Mouse (Mus musculus): ENCODE results near the gene Prdm1. TPM values are rescaled to one million over a fixed set of nuclear protein-coding genes. Genes with fewer than 3 reads are reported as not detected.
A peak's percentile ranks its signal among the peaks of the same experiment; 100 is the strongest.

The Prdm1 gene
- polyA plus RNA-seq, 1 experiment from 2014 or later, result 2.0 TPM

GRCm38 (mm10) chr10:44479286-44479685, 49.0 kb downstream of the Prdm1 start:
- ATAC-seq (ENCODE audit: low FRiP score, low TSS enrichment), result no peak
- Histone ChIP-seq H3K4me2 (replicated peaks; ENCODE audit: low read depth, low read length) (no peak overlapping the region), H3K9me3 (ENCODE audit: control insufficient read depth, low read length) (no peaks in the 10 kb centered on the region), H3K36me3 (ENCODE audit: control insufficient read depth, insufficient read depth, low read length) (no peaks in the 10 kb centered on the region), H3K27ac (ENCODE audit: low read depth, low read length) (no peak overlapping the region), H3K27me3 (ENCODE audit: control insufficient read depth, insufficient read depth, low read length) (no peaks in the 10 kb centered on the region), H3K9ac (ENCODE audit: low read depth, low read length) (no peak overlapping the region), H3K4me3 (ENCODE audit: low read length) (no peak overlapping the region), H3K4me1 (ENCODE audit: control insufficient read depth, insufficient read depth, low read length) (no peaks in the 10 kb centered on the region)
- 11% methylated on average over 6 of the region's 6 CpGs for WGBS

GRCm38 (mm10) chr10:44478091-44478490, 50.2 kb downstream of the Prdm1 start:
- no peak overlapping the region for H3K4me2 ChIP-seq (replicated peaks; ENCODE audit: low read depth, low read length)
- H3K4me3 ChIP-seq (ENCODE audit: low read length), result no peak overlapping the region
- peaks cover 3% of the 10 kb centered on the region; the same call in 1 of the 2 replicates for H3K27me3 ChIP-seq (ENCODE audit: control insufficient read depth, insufficient read depth, low read length)
- no peaks in the 10 kb centered on the region for H3K4me1 ChIP-seq (ENCODE audit: control insufficient read depth, insufficient read depth, low read length)
- H3K27ac ChIP-seq (ENCODE audit: low read depth, low read length), result no peak overlapping the region
- ATAC-seq (ENCODE audit: low FRiP score, low TSS enrichment), result no peak
- no peaks in the 10 kb centered on the region for H3K36me3 ChIP-seq (ENCODE audit: control insufficient read depth, insufficient read depth, low read length)
- H3K9me3 ChIP-seq (ENCODE audit: control insufficient read depth, low read length), result no peaks in the 10 kb centered on the region
- 55% methylated on average over 5 of the region's 5 CpGs for WGBS
- no peak overlapping the region for H3K9ac ChIP-seq (ENCODE audit: low read depth, low read length)

DNA sequence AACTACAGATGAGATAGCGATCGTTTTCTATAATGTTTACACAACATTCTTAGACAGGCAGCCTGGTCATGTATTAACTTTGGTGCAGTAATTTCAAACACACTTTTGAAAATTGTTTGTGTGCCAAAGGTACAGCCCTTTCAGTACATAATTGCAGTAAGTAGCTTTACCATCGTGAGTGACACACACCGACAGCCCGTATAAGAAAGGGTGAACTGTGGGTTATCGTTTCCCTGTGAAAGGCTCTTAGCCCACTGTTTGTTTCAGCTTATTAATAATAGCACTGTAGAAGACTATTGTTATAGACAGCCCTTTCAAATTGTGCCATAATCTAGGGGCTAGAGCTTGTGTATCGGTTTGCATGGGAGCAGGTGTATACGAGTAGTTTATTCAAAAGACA, 51.1 kb downstream of the Prdm1 start:
- H3K27ac ChIP-seq (ENCODE audit: low read depth, low read length), result no peak overlapping the region
- WGBS, result 77% methylated on average over 8 of the region's 8 CpGs
- peaks cover 3% of the 10 kb centered on the region; the same call in 1 of the 2 replicates for H3K27me3 ChIP-seq (ENCODE audit: control insufficient read depth, insufficient read depth, low read length)
- H3K4me2 ChIP-seq (replicated peaks; ENCODE audit: low read depth, low read length), result no peak overlapping the region
- no peaks in the 10 kb centered on the region for H3K36me3 ChIP-seq (ENCODE audit: control insufficient read depth, insufficient read depth, low read length)
- H3K4me1 ChIP-seq (ENCODE audit: control insufficient read depth, insufficient read depth, low read length), result no peaks in the 10 kb centered on the region
- no peak for ATAC-seq (ENCODE audit: low FRiP score, low TSS enrichment)
- no peak overlapping the region for H3K4me3 ChIP-seq (ENCODE audit: low read length)
- no peak overlapping the region for H3K9ac ChIP-seq (ENCODE audit: low read depth, low read length)
- H3K9me3 ChIP-seq (ENCODE audit: control insufficient read depth, low read length), result no peaks in the 10 kb centered on the region

DNA sequence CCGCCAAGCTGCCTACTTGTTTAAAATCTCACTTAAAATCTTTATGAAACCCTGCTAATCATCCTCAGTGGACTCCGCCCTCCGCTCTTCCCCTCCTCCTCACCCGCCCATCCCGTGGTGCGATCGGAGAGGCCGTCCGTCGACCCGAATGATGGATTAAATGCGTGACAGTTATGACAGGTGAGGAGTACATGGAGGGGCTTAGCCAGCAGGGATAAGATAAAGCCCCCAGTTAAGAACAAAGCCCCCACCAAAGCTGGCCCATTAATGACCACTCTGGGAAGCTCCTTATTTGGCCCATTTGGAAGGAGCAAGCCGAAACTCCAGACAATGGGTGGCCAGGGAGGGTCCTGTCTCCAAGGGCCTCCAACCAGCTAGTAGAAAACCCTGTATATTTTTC, 51.8 kb downstream of the Prdm1 start:
- H3K4me2 ChIP-seq (replicated peaks; ENCODE audit: low read depth, low read length), result no peak overlapping the region
- no peak for ATAC-seq (ENCODE audit: low FRiP score, low TSS enrichment)
- peaks cover 3% of the 10 kb centered on the region; the same call in 1 of the 2 replicates for H3K27me3 ChIP-seq (ENCODE audit: control insufficient read depth, insufficient read depth, low read length)
- no peaks in the 10 kb centered on the region for H3K4me1 ChIP-seq (ENCODE audit: control insufficient read depth, insufficient read depth, low read length)
- WGBS, result 79% methylated on average over 13 of the region's 13 CpGs
- no peaks in the 10 kb centered on the region for H3K9me3 ChIP-seq (ENCODE audit: control insufficient read depth, low read length)
- H3K9ac ChIP-seq (ENCODE audit: low read depth, low read length), result no peak overlapping the region
- no peak overlapping the region for H3K4me3 ChIP-seq (ENCODE audit: low read length)
- H3K36me3 ChIP-seq (ENCODE audit: control insufficient read depth, insufficient read depth, low read length), result no peaks in the 10 kb centered on the region
- no peak overlapping the region for H3K27ac ChIP-seq (ENCODE audit: low read depth, low read length)

- Histone ChIP-seq H3K27me3 (ENCODE audit: control insufficient read depth, insufficient read depth, low read length) (peaks cover 3% of the 10 kb centered on the region; the same call in 1 of the 2 replicates), H3K4me3 (ENCODE audit: low read length) (no peak overlapping the region), H3K36me3 (ENCODE audit: control insufficient read depth, insufficient read depth, low read length) (no peaks in the 10 kb centered on the region), H3K9me3 (ENCODE audit: control insufficient read depth, low read length) (no peaks in the 10 kb centered on the region), H3K9ac (ENCODE audit: low read depth, low read length) (no peak overlapping the region), H3K4me2 (replicated peaks; ENCODE audit: low read depth, low read length) (no peak overlapping the region), H3K27ac (ENCODE audit: low read depth, low read length) (no peak overlapping the region), H3K4me1 (ENCODE audit: control insufficient read depth, insufficient read depth, low read length) (no peaks in the 10 kb centered on the region)
- no peak for ATAC-seq (ENCODE audit: low FRiP score, low TSS enrichment)
- 90% methylated on average over 3 of the region's 3 CpGs for WGBS
Observed at GRCm38 (mm10) chr10:44475376-44475775, 52.9 kb downstream of the Prdm1 start.

DNA sequence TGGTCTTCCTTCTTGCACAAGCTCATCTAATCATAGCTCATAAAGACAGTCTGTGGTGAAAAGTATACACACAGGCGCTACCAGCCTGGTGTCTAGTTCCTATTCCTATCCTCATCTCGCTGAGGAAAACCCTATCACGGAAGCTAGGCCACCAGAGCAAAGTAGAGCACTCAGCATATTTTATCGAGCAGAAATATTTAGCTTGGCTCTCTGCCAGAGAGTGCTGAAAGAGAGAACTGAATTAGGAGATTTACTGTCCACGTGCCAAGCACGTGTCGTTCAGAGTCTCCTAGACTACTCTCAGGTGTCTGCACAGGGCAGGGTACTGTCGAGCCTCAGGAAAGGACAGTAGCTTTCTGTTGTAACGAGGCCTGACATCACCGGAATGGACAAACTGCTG, 54.0 kb downstream of the Prdm1 start:
- peak; percentile 87 for ATAC-seq (ENCODE audit: low FRiP score, low TSS enrichment)
- H3K9ac ChIP-seq (ENCODE audit: low read depth, low read length), result no peak overlapping the region
- H3K27ac ChIP-seq (ENCODE audit: low read depth, low read length), result no peak overlapping the region
- no peak overlapping the region; the same call in 1 of the 2 replicates for H3K4me2 ChIP-seq (replicated peaks; ENCODE audit: low read depth, low read length)
- H3K4me3 ChIP-seq (ENCODE audit: low read length), result no peak overlapping the region
- H3K27me3 ChIP-seq (ENCODE audit: control insufficient read depth, insufficient read depth, low read length), result peaks cover 6% of the 10 kb centered on the region
- H3K4me1 ChIP-seq (ENCODE audit: control insufficient read depth, insufficient read depth, low read length), result no peaks in the 10 kb centered on the region
- 17% methylated on average over 10 of the region's 10 CpGs for WGBS
- no peaks in the 10 kb centered on the region for H3K9me3 ChIP-seq (ENCODE audit: control insufficient read depth, low read length)
- no peaks in the 10 kb centered on the region for H3K36me3 ChIP-seq (ENCODE audit: control insufficient read depth, insufficient read depth, low read length)

DNA sequence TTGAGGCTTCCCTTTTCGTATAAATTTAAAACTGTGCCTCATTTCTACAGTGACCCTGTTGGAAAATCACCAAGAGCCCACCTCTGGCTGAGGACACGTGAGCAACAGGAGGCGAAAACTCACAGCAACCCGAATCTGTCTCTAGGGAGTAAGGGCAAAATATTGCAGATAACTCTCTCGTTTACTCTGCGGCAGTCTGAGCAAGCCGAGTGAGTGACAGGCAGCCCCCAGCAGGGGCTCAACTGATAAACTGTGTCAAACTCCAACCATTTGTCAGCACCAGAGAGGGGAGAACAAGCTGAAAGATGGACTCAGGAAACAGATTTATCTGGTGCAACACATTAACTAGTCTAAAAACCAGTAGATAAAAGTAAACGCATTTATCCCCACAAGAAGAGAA, 62.7 kb downstream of the Prdm1 start:
- H3K4me2 ChIP-seq (replicated peaks; ENCODE audit: low read depth, low read length), result no peak overlapping the region
- 20% methylated on average over 8 of the region's 8 CpGs for WGBS
- no peaks in the 10 kb centered on the region for H3K4me1 ChIP-seq (ENCODE audit: control insufficient read depth, insufficient read depth, low read length)
- H3K9me3 ChIP-seq (ENCODE audit: control insufficient read depth, low read length), result no peaks in the 10 kb centered on the region
- no peak overlapping the region for H3K4me3 ChIP-seq (ENCODE audit: low read length)
- peaks cover 35% of the 10 kb centered on the region for H3K27me3 ChIP-seq (ENCODE audit: control insufficient read depth, insufficient read depth, low read length)
- H3K27ac ChIP-seq (ENCODE audit: low read depth, low read length), result no peak overlapping the region
- no peaks in the 10 kb centered on the region for H3K36me3 ChIP-seq (ENCODE audit: control insufficient read depth, insufficient read depth, low read length)
- no peak for ATAC-seq (ENCODE audit: low FRiP score, low TSS enrichment)
- H3K9ac ChIP-seq (ENCODE audit: low read depth, low read length), result no peak overlapping the region

- Histone ChIP-seq H3K4me1 (ENCODE audit: control insufficient read depth, insufficient read depth, low read length) (no peaks in the 10 kb centered on the region), H3K9me3 (ENCODE audit: control insufficient read depth, low read length) (no peaks in the 10 kb centered on the region), H3K27ac (ENCODE audit: low read depth, low read length) (no peak overlapping the region), H3K36me3 (ENCODE audit: control insufficient read depth, insufficient read depth, low read length) (no peaks in the 10 kb centered on the region), H3K9ac (ENCODE audit: low read depth, low read length) (no peak overlapping the region), H3K4me2 (replicated peaks; ENCODE audit: low read depth, low read length) (no peak overlapping the region), H3K4me3 (ENCODE audit: low read length) (no peak overlapping the region), H3K27me3 (ENCODE audit: control insufficient read depth, insufficient read depth, low read length) (peaks cover 39% of the 10 kb centered on the region)
- no peak for ATAC-seq (ENCODE audit: low FRiP score, low TSS enrichment)
- WGBS, result 87% methylated on average over 5 of the region's 5 CpGs
Observed at GRCm38 (mm10) chr10:44464563-44464962, 63.7 kb downstream of the Prdm1 start.

DNA sequence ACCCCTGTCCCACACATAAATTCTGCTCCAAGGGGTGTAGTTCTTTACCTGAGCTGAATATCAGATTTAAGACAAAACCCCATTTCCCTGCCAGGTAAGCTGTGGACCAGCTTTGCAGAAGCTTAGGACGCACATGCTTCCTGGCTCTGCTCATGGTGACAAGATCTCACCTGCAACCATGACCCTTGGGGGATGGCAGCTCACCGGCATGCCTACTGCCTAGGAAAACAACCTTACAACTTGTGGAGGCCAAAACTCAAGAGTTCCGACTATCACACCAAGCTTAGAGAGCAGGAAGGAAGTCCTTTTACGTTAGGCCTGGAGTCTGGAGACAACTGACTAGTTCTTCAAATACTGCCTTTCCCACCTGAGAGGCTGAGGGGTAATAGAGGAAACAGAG, 64.4 kb downstream of the Prdm1 start:
- Histone ChIP-seq H3K4me3 (ENCODE audit: low read length) (no peak overlapping the region), H3K36me3 (ENCODE audit: control insufficient read depth, insufficient read depth, low read length) (no peaks in the 10 kb centered on the region), H3K27ac (ENCODE audit: low read depth, low read length) (no peak overlapping the region), H3K4me1 (ENCODE audit: control insufficient read depth, insufficient read depth, low read length) (no peaks in the 10 kb centered on the region), H3K4me2 (replicated peaks; ENCODE audit: low read depth, low read length) (no peak overlapping the region), H3K27me3 (ENCODE audit: control insufficient read depth, insufficient read depth, low read length) (peaks cover 38% of the 10 kb centered on the region), H3K9ac (ENCODE audit: low read depth, low read length) (no peak overlapping the region), H3K9me3 (ENCODE audit: control insufficient read depth, low read length) (no peaks in the 10 kb centered on the region)
- no peak for ATAC-seq (ENCODE audit: low FRiP score, low TSS enrichment)
- 86% methylated on average over 4 of the region's 4 CpGs for WGBS

All from kidney, embryonic 14.5 days (tissue).